9 mouse cellular contexts compared by ENCODE assay signal in the genomic region with DNA sequence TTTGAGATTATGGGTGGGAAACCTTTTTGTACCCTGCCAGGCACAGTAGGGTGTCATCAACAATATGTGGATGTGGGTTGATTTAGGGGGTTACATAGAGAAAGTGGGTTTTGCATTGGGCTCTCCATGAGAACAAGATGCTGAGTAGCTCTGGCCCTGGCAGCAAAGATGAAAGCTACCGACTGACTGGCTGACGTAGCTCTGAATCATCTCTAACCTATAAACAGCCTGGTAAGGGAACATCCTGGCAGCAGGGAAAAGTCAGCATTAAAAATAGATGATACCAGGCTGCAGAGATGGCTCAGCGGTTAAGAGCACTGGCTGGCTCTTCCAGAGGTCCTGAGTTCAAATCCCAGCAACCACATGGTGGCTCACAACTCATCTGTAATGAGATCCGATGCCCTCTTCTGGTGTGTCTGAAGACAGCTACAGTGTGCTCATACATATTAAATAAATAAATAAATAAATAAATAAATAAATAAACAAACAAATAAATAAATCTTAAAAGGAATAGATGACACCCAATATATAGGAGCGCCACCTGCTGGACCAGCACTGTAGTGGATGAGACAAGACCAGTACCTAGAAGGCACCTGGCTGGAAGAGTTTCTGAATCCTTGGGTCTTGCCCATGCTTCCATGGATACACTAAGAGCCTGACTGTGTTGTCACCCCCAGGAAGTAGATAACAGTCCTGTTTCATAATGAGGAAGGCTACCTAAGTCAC. TPM values are rescaled to one million over a fixed set of nuclear protein-coding genes. Genes with fewer than 3 reads are reported as not detected.
DNase-seq lines count a peak whose midpoint lies in the region; ATAC-seq lines count a peak whose summit lies in the region.
"Had no signal": no experiment of that assay in that cellular context is flagged by ENCODE, and none has a peak within 500 bp of the region (broad histone marks: within the 10 kb centered on the region; RNA-seq: fewer than 3 reads in every experiment).

No protein-coding gene starts in this region.

- H3K4me1 ChIP-seq in kidney, embryonic 14.5 days (ENCODE audit: control insufficient read depth, insufficient read depth, low read length) = no peaks in the 10 kb centered on the region
- H3K4me1 ChIP-seq in forebrain, embryonic 16.5 days (replicated peaks; ENCODE audit: control insufficient read depth, insufficient read depth, low read length) = 0 out of 2 replicates have a peak, but pooled peaks cover 2% of the 10 kb centered on the region

- H3K27me3 ChIP-seq in kidney, embryonic 14.5 days (ENCODE audit: control insufficient read depth, insufficient read depth, low read length) = no peaks in the 10 kb centered on the region
- no peaks in the 10 kb centered on the region for H3K27me3 ChIP-seq in forebrain, embryonic 16.5 days (replicated peaks; ENCODE audit: control insufficient read depth, insufficient read depth, low read length)

- DNase-seq in CD4-positive, CD25-positive, alpha-beta regulatory T cell, adult 2 months (ENCODE audit: low read depth, low spot score) = peak; percentile 34
- DNase-seq in kidney, adult 8-10 months = peak; percentile 9 to 53
- DNase-seq in brain, adult 2 months (ENCODE audit: low read depth, low spot score) = peak; percentile 85
- DNase-seq in layer of hippocampus, adult 9-11 months = peak; percentile 70
- DNase-seq in right cerebral cortex, adult 18-20 months = peak; percentile 60

- H3K4me2 ChIP-seq in kidney, embryonic 14.5 days (replicated peaks; ENCODE audit: low read depth, low read length) = no peak overlapping the region
- no peak overlapping the region for H3K4me2 ChIP-seq in forebrain, embryonic 16.5 days (ENCODE audit: low read length)
- H3K4me2 ChIP-seq: limb, embryonic 13.5 days had no signal

- H3K27ac ChIP-seq in kidney, embryonic 14.5 days (ENCODE audit: low read depth, low read length) = no peak overlapping the region
- no peak overlapping the region for H3K27ac ChIP-seq in forebrain, embryonic 16.5 days (ENCODE audit: low read length)
- H3K27ac ChIP-seq: limb, embryonic 13.5 days had no signal

- ATAC-seq in CD4-positive, CD25-positive, alpha-beta regulatory T cell, adult 4 months = no peak
- no peak for ATAC-seq in kidney, embryonic 14.5 days (ENCODE audit: low FRiP score, low TSS enrichment)
- ATAC-seq in forebrain, embryonic 16.5 days = no peak

- H3K9ac ChIP-seq in kidney, embryonic 14.5 days (ENCODE audit: low read depth, low read length) = no peak overlapping the region
- no peak overlapping the region for H3K9ac ChIP-seq in forebrain, embryonic 16.5 days (replicated peaks; ENCODE audit: low read depth, low read length)
- H3K9ac ChIP-seq: limb, embryonic 13.5 days had no signal

- no peak overlapping the region for H3K4me3 ChIP-seq in kidney, embryonic 14.5 days (ENCODE audit: low read length)
- no peak overlapping the region for H3K4me3 ChIP-seq in forebrain, embryonic 16.5 days (replicated peaks; ENCODE audit: low read length)
- H3K4me3 ChIP-seq: limb, embryonic 13.5 days had no signal

- H3K36me3 ChIP-seq in kidney, embryonic 14.5 days (ENCODE audit: control insufficient read depth, insufficient read depth, low read length) = no peaks in the 10 kb centered on the region
- no peaks in the 10 kb centered on the region for H3K36me3 ChIP-seq in forebrain, embryonic 16.5 days (ENCODE audit: control insufficient read depth, insufficient read depth)
- H3K36me3 ChIP-seq: limb, embryonic 13.5 days had no signal

- 86% methylated on average over 5 of the region's 5 CpGs for WGBS in kidney, embryonic 14.5 days
- 77% methylated on average over 5 of the region's 5 CpGs for WGBS in forebrain, embryonic 16.5 days

- H3K9me3 ChIP-seq in kidney, embryonic 14.5 days (ENCODE audit: control insufficient read depth, low read length) = no peaks in the 10 kb centered on the region
- H3K9me3 ChIP-seq in forebrain, embryonic 16.5 days (ENCODE audit: control insufficient read depth, low read length) = no peaks in the 10 kb centered on the region
- H3K9me3 ChIP-seq: limb, embryonic 13.5 days had no signal

RNA-seq across cellular contexts. Expression of a gene that starts 31.7 kb away (rescaled TPM):
- under 1 TPM; 0.46 to 0.56 TPM for polyA plus RNA-seq in CD4-positive, CD25-positive, alpha-beta regulatory T cell, adult 4 months (2017; shearing (Covaris generic))
- 1.8 and 3.8 TPM in 2 replicates for polyA plus RNA-seq in kidney, embryonic 14.5 days (2014; fragmentation: Nextera tagmentation; extraction: Ambion mirVana)
- 0.06 and 0.15 TPM in 2 replicates for polyA plus RNA-seq in forebrain, embryonic 16.5 days (2015; fragmentation: Nextera tagmentation; extraction: Ambion mirVana)

Comparison
In these comparisons a context has a peak if more than half of its experiments do, and no peak if none do; other contexts are left out.
1. DNase-seq: peak in every context shown above with its lines; median percentile 85 in brain, adult 2 months; 70 in layer of hippocampus, adult 9-11 months; 60 in right cerebral cortex, adult 18-20 months; 34 in CD4-positive, CD25-positive, alpha-beta regulatory T cell, adult 2 months; 31 in kidney, adult 8-10 months.